Mouse (Mus musculus) A20 (cell line): ENCODE results near the gene Clca3a1.

Source experiments
- DNase-seq: peaks from one replicate; pipeline ENCODE4 v3.0.0-alpha.2; 2011; ENCODE audit warnings: low read depth, low spot score

The Clca3a1 gene

GRCm38 (mm10) chr3:144719088-144719900 lies 41.5 kb downstream of the Clca3a1 start:
- peak; percentile 78 for DNase-seq

- DNase-seq: no peak
Observed at GRCm38 (mm10) chr3:144718706-144719087, 42.1 kb downstream of the Clca3a1 start.

GRCm38 (mm10) chr3:144717835-144718234 lies 42.9 kb downstream of the Clca3a1 start:
- no peak for DNase-seq

- no peak for DNase-seq
Observed at GRCm38 (mm10) chr3:144717121-144717520, 43.7 kb downstream of the Clca3a1 start.

GRCm38 (mm10) chr3:144715901-144716300 lies 44.9 kb downstream of the Clca3a1 start:
- no peak for DNase-seq

GRCm38 (mm10) chr3:144715033-144715432 lies 45.7 kb downstream of the Clca3a1 start:
- DNase-seq: no peak

GRCm38 (mm10) chr3:144714606-144715005 lies 46.2 kb downstream of the Clca3a1 start:
- DNase-seq: no peak

GRCm38 (mm10) chr3:144714126-144714525 lies 46.7 kb downstream of the Clca3a1 start:
- no peak for DNase-seq

- DNase-seq: no peak
Observed at GRCm38 (mm10) chr3:144711607-144712206, 49.1 kb downstream of the Clca3a1 start.

- no peak for DNase-seq
Observed at GRCm38 (mm10) chr3:144708612-144709011, 52.2 kb downstream of the Clca3a1 start.

GRCm38 (mm10) chr3:144703959-144704358 lies 56.8 kb downstream of the Clca3a1 start:
- peak; percentile 50 for DNase-seq

- DNase-seq: no peak
Observed at GRCm38 (mm10) chr3:144698790-144699433, 61.9 kb downstream of the Clca3a1 start.

GRCm38 (mm10) chr3:144697942-144698341 lies 62.8 kb downstream of the Clca3a1 start:
- no peak for DNase-seq

GRCm38 (mm10) chr3:144697154-144697553 lies 63.6 kb downstream of the Clca3a1 start:
- no peak for DNase-seq

- no peak for DNase-seq
Observed at GRCm38 (mm10) chr3:144694941-144695340, 65.8 kb downstream of the Clca3a1 start.

- DNase-seq: no peak
Observed at GRCm38 (mm10) chr3:144694040-144694439, 66.7 kb downstream of the Clca3a1 start.

- peak; percentile 34 for DNase-seq
Observed at GRCm38 (mm10) chr3:144692052-144692451, 68.7 kb downstream of the Clca3a1 start.

- DNase-seq: no peak
Observed at GRCm38 (mm10) chr3:144689236-144689635, 71.5 kb downstream of the Clca3a1 start.

GRCm38 (mm10) chr3:144688284-144688683 lies 72.5 kb downstream of the Clca3a1 start:
- DNase-seq: no peak

GRCm38 (mm10) chr3:144687618-144688017 lies 73.2 kb downstream of the Clca3a1 start:
- no peak for DNase-seq

- no peak for DNase-seq
Observed at GRCm38 (mm10) chr3:144686146-144686545, 74.6 kb downstream of the Clca3a1 start.

- DNase-seq: no peak
Observed at GRCm38 (mm10) chr3:144683136-144683814, 77.5 kb downstream of the Clca3a1 start.
